Mouse (Mus musculus): Measurements from ENCODE around the gene Tcea3. TPM values are rescaled to one million over a fixed set of nuclear protein-coding genes. Genes with fewer than 3 reads are reported as not detected.

The Tcea3 gene
- polyA plus RNA-seq, 1 experiment from 2014 or later, result 17.2 TPM

DNA sequence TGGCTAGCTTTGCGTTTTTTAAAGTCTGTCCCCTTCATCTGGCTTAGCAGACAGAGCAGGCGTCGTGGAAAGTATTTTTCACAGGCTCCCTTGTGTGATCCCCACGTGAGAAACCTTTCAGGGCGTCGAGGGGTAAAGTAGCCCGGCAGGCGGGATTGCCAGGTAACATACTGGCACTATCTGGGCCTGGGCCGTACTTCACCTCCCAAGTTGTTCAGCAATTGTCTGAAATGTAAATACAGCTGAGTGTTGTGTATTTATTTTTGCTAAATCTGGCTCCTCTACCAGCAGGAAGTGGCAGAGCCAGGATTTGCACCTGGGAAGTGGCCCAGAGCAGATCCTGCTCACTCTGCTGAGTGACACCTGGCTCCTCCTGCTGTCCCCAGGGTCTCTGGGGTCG is 30.5 kb upstream of the Tcea3 start:
- WGBS, result 27% methylated on average over 10 of the region's 10 CpGs
- no peak for ATAC-seq (ENCODE audit: borderline replicate concordance, extremely low read depth, low FRiP score, low TSS enrichment)
- Histone ChIP-seq H3K9me3 (no peaks in the 10 kb centered on the region), H3K4me3 (no peak overlapping the region), H3K9ac (no peak overlapping the region), H3K36me3 (no peaks in the 10 kb centered on the region), H3K4me2 (no peak overlapping the region), H3K4me1 (peaks cover 36% of the 10 kb centered on the region), H3K27ac (peak overlapping the region; percentile 4; the same call in 1 of the 2 replicates), H3K27me3 (no peaks in the 10 kb centered on the region)

DNA sequence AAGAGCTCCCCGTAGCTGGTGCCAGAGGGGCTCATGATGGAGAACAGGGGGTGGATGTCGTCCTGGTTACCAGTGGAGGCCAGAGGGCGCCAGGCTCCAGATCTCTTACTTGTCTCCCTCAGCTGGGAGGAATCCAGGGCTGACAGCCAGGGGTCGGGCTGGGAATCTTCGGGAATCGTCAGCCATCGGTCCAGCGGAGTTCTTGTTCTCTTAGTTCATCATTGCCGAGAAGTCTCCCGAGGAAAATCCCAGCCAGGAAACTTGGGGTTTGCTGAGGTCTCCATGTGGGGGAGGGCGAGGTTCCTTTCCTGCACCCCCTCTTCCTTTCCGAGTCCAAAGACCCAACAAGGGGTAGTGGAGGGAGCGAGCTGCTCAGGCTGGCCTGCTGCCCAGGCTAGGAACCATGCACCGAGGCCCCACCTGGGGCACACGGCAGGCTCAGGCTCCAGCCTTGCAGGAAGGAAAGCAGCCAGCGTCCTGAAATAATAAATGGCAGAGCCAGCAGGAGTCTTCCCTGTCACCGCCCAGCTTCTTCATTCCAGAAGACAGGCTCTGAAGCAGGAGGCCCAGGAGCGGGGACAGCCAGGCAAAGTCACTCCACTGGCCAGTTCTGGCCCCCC is 28.8 kb upstream of the Tcea3 start:
- 0 out of 2 replicates have a peak overlapping the region, but pooled peaks have one; percentile 13 for H3K9ac ChIP-seq
- no peaks in the 10 kb centered on the region for H3K36me3 ChIP-seq
- peak; percentile 40; the same call in 1 of the 2 replicates for ATAC-seq (ENCODE audit: borderline replicate concordance, extremely low read depth, low FRiP score, low TSS enrichment)
- H3K27ac ChIP-seq, result peak overlapping the region; percentile 93
- H3K4me2 ChIP-seq, result peak overlapping the region; percentile 45
- no peaks in the 10 kb centered on the region for H3K27me3 ChIP-seq
- no peaks in the 10 kb centered on the region for H3K9me3 ChIP-seq
- 12% methylated on average over 18 of the region's 18 CpGs for WGBS
- peaks cover 31% of the 10 kb centered on the region for H3K4me1 ChIP-seq
- no peak overlapping the region for H3K4me3 ChIP-seq

DNA sequence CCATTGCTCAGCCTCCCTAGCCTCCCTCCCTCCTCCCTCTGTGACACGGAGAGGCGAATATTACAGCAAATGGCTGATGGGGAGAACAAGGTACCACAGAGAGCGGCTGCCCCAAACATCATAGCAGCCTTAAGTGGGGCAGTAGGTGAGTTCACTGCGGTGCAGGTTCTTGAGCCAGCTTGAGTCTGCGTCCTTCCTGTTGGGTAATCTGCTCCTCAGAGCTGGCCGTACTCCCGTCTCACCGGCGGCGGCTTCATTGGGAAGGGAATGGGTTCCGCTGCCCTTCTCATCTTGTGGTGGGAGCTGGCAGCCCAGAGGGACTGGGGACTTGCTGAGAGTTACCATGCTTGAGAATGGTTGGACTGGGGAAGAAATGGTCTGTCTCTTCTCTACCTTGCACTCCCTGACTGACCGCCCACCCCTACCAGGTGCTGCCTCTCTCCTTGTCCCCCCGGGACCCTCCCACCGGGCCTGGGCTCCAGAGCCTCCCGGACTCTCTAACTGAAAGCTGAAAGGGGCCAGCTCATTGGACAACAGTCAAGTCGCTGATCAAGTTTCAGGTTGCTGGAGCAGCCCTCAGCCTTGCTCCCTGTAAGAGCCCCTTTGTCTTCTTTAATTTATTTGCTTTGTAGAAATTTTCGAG is 27.3 kb upstream of the Tcea3 start:
- Histone ChIP-seq H3K36me3 (no peaks in the 10 kb centered on the region), H3K4me2 (peak overlapping the region; percentile 45), H3K4me1 (peaks cover 38% of the 10 kb centered on the region), H3K27me3 (no peaks in the 10 kb centered on the region), H3K9me3 (no peaks in the 10 kb centered on the region), H3K4me3 (peak overlapping the region; percentile 18; the same call in 1 of the 2 replicates), H3K27ac (peak overlapping the region; percentile 93), H3K9ac (0 out of 2 replicates have a peak overlapping the region, but pooled peaks have one; percentile 4)
- 15% methylated on average over 17 of the region's 17 CpGs for WGBS
- ATAC-seq (ENCODE audit: borderline replicate concordance, extremely low read depth, low FRiP score, low TSS enrichment), result peak; percentile 62

DNA sequence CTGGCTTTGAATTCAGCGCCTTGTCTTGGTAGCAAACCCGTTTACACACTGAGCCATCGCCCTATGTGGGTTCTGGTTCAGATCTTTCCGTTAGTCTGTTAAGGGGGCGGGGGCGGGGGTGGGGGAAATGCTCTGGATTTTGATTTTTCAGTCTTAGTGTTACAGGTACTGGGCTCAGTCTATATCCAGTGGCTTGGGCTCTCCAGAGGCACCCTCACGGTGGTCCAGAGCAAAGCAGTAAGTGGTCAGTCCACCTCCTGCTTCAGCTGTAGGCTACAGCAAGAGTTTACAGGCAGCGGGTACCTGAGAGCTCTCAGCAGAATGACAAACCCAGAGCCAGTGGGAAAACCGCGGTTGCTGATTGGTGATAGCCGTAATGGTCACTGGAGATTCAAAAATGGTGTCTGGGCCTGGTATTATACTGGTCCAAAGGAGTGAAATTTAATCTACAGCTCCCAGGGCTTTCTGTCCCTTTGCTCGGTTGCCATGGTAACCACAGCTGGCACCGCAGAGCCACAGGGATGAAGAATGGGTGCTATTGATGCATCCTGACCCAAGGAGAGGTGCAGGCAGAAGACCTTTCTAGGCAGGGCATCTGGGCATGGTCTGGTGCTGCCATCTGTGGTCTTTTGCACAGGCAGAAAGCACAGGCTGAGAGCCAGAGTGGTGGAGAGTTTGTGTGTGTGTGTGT is 23.8 kb upstream of the Tcea3 start:
- H3K27ac ChIP-seq, result no peak overlapping the region
- ATAC-seq (ENCODE audit: borderline replicate concordance, extremely low read depth, low FRiP score, low TSS enrichment), result no peak

GRCm38 (mm10) chr4:136224240-136224559 is 23.3 kb upstream of the Tcea3 start:
- H3K4me3 ChIP-seq, result no peak overlapping the region
- ATAC-seq (ENCODE audit: borderline replicate concordance, extremely low read depth, low FRiP score, low TSS enrichment), result no peak
- no peak overlapping the region for H3K9ac ChIP-seq
- no peaks in the 10 kb centered on the region for H3K27me3 ChIP-seq
- WGBS, result 47% methylated on average over 5 of the region's 5 CpGs
- H3K36me3 ChIP-seq, result no peaks in the 10 kb centered on the region
- no peaks in the 10 kb centered on the region for H3K9me3 ChIP-seq
- H3K4me2 ChIP-seq, result no peak overlapping the region
- no peak overlapping the region for H3K27ac ChIP-seq
- H3K4me1 ChIP-seq, result peaks cover 25% of the 10 kb centered on the region

More for the DNA sequence above, 23.8 kb upstream of the Tcea3 start:
- peaks cover 27% of the 10 kb centered on the region for H3K4me1 ChIP-seq
- H3K9me3 ChIP-seq, result no peaks in the 10 kb centered on the region
- 60% methylated on average over 13 of the region's 13 CpGs for WGBS
- H3K36me3 ChIP-seq, result no peaks in the 10 kb centered on the region
- H3K4me2 ChIP-seq, result no peak overlapping the region
- no peak overlapping the region for H3K4me3 ChIP-seq
- H3K27me3 ChIP-seq, result no peaks in the 10 kb centered on the region
- no peak overlapping the region for H3K9ac ChIP-seq

DNA sequence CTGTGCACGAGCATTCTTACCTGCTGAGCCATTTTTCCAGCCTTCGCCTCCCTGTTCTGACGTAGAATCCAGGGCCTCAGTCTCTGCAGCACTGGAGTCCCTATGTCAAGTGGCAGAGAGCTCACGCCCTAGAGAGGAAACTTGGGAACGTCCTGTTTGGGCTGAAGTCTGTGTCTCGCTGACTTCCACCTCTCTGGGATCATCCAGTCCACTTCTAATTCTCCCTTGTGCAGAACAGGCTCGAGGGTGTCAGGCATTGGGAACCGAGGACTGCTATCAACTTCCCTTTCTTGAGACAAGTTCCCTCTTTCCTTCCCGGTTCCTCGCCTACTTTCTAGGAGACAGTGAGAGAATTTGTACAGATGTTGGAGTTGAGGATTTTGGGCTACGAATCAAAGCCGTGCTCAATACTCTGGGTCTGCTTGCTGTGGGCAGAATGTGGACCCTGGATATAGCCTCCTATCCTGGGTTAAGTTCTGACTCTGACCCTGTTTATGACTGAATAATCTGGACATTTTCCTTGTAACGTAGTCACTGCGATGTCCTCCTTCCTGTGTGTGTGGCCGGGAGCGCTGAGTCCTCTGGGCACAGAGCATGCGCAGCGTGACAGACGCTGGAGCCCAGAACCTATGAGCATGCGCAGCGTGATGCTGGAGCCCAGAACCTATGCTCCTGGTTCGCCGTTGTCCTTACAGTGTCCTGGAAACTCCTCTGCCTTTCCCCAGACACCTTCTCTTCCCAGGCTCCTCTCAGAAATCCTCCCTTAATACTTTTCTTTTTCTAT is 22.7 kb upstream of the Tcea3 start:
- no peak for ATAC-seq (ENCODE audit: borderline replicate concordance, extremely low read depth, low FRiP score, low TSS enrichment)
- no peak overlapping the region for H3K27ac ChIP-seq
- 68% methylated on average over 23 of the region's 23 CpGs for WGBS
- H3K27me3 ChIP-seq, result no peaks in the 10 kb centered on the region
- no peaks in the 10 kb centered on the region for H3K9me3 ChIP-seq
- H3K4me3 ChIP-seq, result no peak overlapping the region
- H3K4me2 ChIP-seq, result no peak overlapping the region
- H3K4me1 ChIP-seq, result peaks cover 19% of the 10 kb centered on the region
- no peaks in the 10 kb centered on the region for H3K36me3 ChIP-seq
- H3K9ac ChIP-seq, result no peak overlapping the region

- ATAC-seq (ENCODE audit: borderline replicate concordance, extremely low read depth, low FRiP score, low TSS enrichment), result no peak
- Histone ChIP-seq H3K27ac (no peak overlapping the region), H3K36me3 (no peaks in the 10 kb centered on the region)
Observed at GRCm38 (mm10) chr4:136227408-136227807, 20.1 kb upstream of the Tcea3 start.

GRCm38 (mm10) chr4:136228640-136229039 is 18.9 kb upstream of the Tcea3 start:
- peak; percentile 72; the same call in 1 of the 2 replicates for ATAC-seq (ENCODE audit: borderline replicate concordance, extremely low read depth, low FRiP score, low TSS enrichment)

More at GRCm38 (mm10) chr4:136227408-136227807, 20.1 kb upstream of the Tcea3 start:
- Histone ChIP-seq H3K4me2 (no peak overlapping the region), H3K9me3 (no peaks in the 10 kb centered on the region), H3K4me3 (no peak overlapping the region), H3K4me1 (peaks cover 16% of the 10 kb centered on the region), H3K9ac (no peak overlapping the region), H3K27me3 (no peaks in the 10 kb centered on the region)
- WGBS, result 64% methylated on average over 7 of the region's 7 CpGs

DNA sequence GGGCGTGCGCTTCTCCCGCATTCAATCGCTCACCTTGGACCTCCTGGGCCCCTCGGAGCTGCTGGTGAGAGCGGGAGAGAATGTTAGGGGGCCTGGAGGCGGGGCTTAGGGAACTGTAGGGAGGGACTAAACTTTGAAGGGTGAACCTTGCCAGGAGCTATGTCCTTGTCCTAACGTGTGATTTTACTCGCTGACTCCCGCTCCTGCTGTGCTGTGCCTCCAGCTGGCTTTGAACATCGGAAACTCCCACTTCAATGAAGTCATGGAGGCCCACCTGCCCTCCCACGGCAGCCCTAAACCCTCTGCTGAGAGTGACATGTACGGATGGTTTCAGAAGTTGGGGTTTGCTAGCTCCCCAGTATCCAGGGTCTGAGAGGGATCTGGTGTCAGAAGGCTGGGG is 8.9 kb upstream of the Tcea3 start:
- H3K36me3 ChIP-seq, result no peaks in the 10 kb centered on the region; the same call in 1 of the 2 replicates
- no peak overlapping the region for H3K4me3 ChIP-seq
- H3K27me3 ChIP-seq, result peaks cover 16% of the 10 kb centered on the region; the same call in 1 of the 2 replicates
- 34% methylated on average over 13 of the region's 13 CpGs for WGBS
- H3K9me3 ChIP-seq, result no peaks in the 10 kb centered on the region
- peaks cover 6% of the 10 kb centered on the region; the same call in 1 of the 2 replicates for H3K4me1 ChIP-seq
- H3K27ac ChIP-seq, result no peak overlapping the region
- no peak for ATAC-seq (ENCODE audit: borderline replicate concordance, extremely low read depth, low FRiP score, low TSS enrichment)
- H3K4me2 ChIP-seq, result no peak overlapping the region
- no peak overlapping the region for H3K9ac ChIP-seq

More at GRCm38 (mm10) chr4:136228640-136229039, 18.9 kb upstream of the Tcea3 start:
- H3K27ac ChIP-seq, result no peak overlapping the region
- 64% methylated on average over 5 of the region's 5 CpGs for WGBS
- H3K4me2 ChIP-seq, result no peak overlapping the region
- peaks cover 15% of the 10 kb centered on the region for H3K4me1 ChIP-seq
- H3K4me3 ChIP-seq, result no peak overlapping the region
- H3K9ac ChIP-seq, result no peak overlapping the region
- no peaks in the 10 kb centered on the region for H3K36me3 ChIP-seq
- no peaks in the 10 kb centered on the region for H3K9me3 ChIP-seq
- no peaks in the 10 kb centered on the region for H3K27me3 ChIP-seq

GRCm38 (mm10) chr4:136239111-136239510 is 8.4 kb upstream of the Tcea3 start:
- no peak overlapping the region for H3K9ac ChIP-seq
- H3K4me3 ChIP-seq, result no peak overlapping the region
- H3K27me3 ChIP-seq, result peaks cover 16% of the 10 kb centered on the region; the same call in 1 of the 2 replicates
- 76% methylated on average over 9 of the region's 9 CpGs for WGBS
- no peaks in the 10 kb centered on the region for H3K9me3 ChIP-seq
- H3K27ac ChIP-seq, result no peak overlapping the region
- no peaks in the 10 kb centered on the region; the same call in 1 of the 2 replicates for H3K36me3 ChIP-seq
- peaks cover 6% of the 10 kb centered on the region; the same call in 1 of the 2 replicates for H3K4me1 ChIP-seq
- no peak for ATAC-seq (ENCODE audit: borderline replicate concordance, extremely low read depth, low FRiP score, low TSS enrichment)
- H3K4me2 ChIP-seq, result no peak overlapping the region

GRCm38 (mm10) chr4:136239622-136240021 is 7.9 kb upstream of the Tcea3 start:
- peaks cover 6% of the 10 kb centered on the region; the same call in 1 of the 2 replicates for H3K4me1 ChIP-seq
- 18% methylated on average over 8 of the region's 8 CpGs for WGBS
- no peak for ATAC-seq (ENCODE audit: borderline replicate concordance, extremely low read depth, low FRiP score, low TSS enrichment)

More at GRCm38 (mm10) chr4:136239622-136240021, 7.9 kb upstream of the Tcea3 start:
- Histone ChIP-seq H3K27ac (no peak overlapping the region), H3K36me3 (no peaks in the 10 kb centered on the region; the same call in 1 of the 2 replicates), H3K4me3 (no peak overlapping the region), H3K4me2 (no peak overlapping the region), H3K9me3 (no peaks in the 10 kb centered on the region), H3K9ac (no peak overlapping the region), H3K27me3 (peaks cover 16% of the 10 kb centered on the region; the same call in 1 of the 2 replicates)

Data from lung, embryonic 15.5 days (tissue).